Mouse (Mus musculus): ENCODE data around the gene Rhbdf1.

Rhbdf1 gene

DNA sequence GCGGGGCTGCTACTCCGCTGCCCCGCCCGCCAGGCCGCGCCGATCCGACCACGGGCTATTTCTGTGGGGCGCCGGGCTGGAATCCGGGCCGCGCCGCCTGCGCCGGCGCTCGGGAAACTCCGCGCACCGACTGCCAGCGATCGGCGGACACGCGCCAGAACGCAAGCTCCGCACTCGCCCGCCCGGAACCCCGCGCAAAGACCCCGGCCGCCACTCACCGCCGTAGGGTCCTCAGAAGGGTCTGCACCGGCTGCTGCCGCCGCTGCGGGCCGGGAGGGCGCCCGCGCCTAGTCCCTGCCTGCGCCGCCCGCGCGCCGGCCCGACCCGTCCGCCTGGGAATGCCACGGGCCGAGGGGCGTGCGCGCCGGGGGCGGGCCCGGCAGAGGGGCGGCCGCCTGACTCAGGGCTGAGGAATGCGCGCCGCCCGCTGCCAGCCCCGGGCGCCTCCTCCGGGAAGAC, at the start of gene Rhbdf1:
Rhbdf1 (minus strand) TSS at position 350 of the 459 bp plus-strand sequence.
- no peak for DNase-seq (ENCODE audit: low read depth)

- DNase-seq (ENCODE audit: low read depth), result no peak
Measured at GRCm38 (mm10) chr11:32271178-32271577, 49.1 kb upstream of the Rhbdf1 start.

- no peak for DNase-seq (ENCODE audit: low read depth)
Measured at GRCm38 (mm10) chr11:32268952-32269351, 46.9 kb upstream of the Rhbdf1 start.

GRCm38 (mm10) chr11:32267964-32268363, 45.9 kb upstream of the Rhbdf1 start:
- DNase-seq (ENCODE audit: low read depth), result no peak

GRCm38 (mm10) chr11:32267188-32267884, 45.2 kb upstream of the Rhbdf1 start, which contains the start of gene Nprl3:
Gene Nprl3 (minus strand): TSS chr11:32267707.
- DNase-seq (ENCODE audit: low read depth), result peak; percentile 82

GRCm38 (mm10) chr11:32266776-32267175, 44.7 kb upstream of the Rhbdf1 start:
- no peak for DNase-seq (ENCODE audit: low read depth)

DNA sequence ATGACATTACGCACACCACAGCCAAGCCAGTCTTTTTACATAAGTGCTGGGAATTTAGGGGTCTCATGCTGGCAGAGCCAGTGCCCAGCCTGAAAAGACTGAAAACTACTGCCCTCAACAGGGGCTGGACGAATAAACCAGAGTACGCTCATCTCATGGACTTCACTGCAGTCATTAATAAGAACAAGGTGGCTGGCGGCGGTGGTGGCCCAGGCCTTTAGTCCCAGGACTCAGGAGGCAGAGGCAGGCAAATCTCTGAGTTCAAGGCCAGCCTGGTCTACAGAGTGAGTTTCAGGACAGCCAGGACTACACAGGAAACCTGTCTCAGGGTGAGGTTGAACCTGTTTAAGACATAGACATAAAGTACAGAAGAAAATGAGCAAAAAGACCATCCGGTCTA, 44.1 kb upstream of the Rhbdf1 start:
- DNase-seq (ENCODE audit: low read depth), result no peak

DNA sequence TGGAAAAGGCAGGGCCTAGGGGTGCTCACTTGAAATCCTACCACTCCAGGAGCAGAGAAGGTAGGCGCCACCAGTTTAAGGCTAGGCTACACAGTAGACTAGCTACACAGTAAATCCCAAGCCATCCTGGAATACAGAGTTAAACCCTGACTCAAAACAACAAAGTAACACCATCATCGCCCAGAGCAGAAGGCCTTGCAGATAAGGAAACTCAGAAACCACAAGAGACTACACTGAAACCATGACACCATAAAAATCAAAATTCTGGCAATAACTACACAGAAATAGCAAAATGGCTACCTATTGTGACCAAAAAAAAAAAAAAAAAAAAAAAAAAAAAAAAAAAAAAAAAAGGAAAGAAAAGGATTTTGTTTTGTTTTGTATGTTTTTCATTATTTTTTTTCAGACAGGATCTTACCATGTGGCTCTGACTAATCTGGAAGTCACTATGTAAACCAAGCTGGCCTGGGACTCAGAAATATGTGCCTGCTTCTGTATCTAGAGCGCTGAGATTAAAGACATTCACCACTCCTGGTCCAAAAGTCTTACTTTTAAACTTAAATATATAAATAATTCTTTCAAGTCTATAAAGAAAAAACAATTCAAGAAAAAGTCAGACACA, 43.1 kb upstream of the Rhbdf1 start:
- no peak for DNase-seq (ENCODE audit: low read depth)

DNA sequence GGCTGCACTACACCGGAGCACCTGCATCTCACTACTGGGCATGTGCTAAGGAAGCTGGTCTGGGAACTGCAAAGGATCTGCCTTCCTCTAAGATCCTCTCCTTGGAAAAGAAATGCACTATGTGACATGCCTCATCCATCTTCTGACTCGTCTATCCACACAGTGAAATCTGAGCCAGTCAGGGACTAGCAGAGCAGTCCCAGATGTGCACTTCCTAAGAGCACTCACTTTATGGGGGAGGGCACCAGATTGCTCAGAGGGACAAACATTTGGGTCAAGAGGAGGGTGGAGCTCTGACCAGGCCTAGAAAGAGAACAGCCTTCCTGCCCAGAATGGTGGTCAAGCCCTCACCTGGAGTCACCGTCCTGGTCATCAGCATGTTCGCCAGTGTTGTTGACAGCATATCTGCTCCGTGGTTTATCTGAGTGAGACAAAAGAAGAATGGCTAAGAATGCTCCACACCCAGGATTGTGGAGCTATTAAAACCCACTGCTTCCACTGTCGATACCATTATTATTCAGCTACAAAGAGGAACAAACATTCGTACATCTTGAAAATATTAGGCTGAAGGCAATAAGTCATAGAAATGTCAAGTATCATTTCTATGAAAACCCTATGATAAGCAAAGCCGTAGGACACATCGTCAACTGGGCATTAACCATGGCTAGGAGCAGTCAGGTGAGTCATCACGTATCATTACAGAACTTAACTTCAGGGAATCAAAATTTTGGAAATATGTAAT, 40.7 kb upstream of the Rhbdf1 start:
- no peak for DNase-seq (ENCODE audit: low read depth)

DNA sequence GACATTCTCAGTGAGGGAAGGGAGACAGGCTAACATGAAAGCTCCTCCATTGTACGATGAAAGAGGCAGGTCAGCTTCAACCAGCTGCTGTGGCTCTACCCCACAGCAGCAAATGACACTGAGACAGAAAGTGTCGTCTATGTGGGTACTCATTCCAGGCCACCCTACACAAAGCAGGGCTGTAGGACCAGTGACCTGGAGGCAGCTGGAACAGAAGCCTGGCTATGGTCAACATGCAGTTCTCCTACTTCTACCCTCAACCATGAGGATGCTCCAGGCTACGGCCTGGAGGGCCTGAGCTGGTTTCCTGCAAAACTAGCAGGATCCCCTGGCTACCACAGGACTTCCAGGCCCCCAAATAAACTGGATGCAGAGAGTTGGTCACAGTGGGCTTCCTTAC, 34.5 kb upstream of the Rhbdf1 start:
- no peak for DNase-seq (ENCODE audit: low read depth)

DNA sequence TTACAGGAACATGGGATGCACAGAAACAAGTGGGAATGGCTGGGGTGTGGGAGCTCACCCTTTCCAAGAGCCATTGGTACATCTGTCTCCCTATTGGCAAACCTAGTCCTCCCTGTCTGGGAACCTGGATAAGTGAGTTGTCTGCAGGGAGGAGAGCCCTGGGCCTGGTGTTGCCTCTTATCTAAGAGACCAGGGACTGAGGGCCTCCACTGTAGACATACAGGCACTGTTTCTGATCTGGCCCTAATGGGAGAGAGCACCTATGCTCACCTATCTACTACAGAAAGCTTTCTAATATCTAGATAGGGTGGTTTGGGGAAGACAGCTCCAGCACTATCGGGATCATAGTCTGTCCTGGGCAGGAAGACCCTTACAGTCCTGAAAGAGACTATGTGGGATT, 34.0 kb upstream of the Rhbdf1 start:
- DNase-seq (ENCODE audit: low read depth), result no peak

GRCm38 (mm10) chr11:32253121-32253520, 31.0 kb upstream of the Rhbdf1 start:
- no peak for DNase-seq (ENCODE audit: low read depth)

GRCm38 (mm10) chr11:32250880-32251763, 29.0 kb upstream of the Rhbdf1 start:
- DNase-seq (ENCODE audit: low read depth), result no peak

DNA sequence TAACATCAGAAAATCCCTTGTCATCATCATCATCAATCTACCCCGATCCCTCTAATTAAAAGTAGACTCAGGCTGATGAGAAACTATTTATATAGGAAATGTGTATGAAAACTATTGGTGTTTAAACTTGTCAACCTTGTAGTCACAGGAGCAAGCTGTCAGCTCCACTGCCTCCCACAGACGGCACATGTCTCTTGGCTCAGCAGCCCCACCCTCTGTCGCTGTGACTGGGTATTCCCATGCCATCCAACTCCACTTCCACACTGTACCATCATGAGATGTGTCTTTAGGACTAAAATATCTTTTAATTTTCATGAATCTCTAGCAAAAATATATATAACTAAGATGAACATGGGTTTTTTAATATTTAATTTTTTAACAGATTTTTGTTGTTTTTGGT, 26.2 kb upstream of the Rhbdf1 start:
- no peak for DNase-seq (ENCODE audit: low read depth)

DNA sequence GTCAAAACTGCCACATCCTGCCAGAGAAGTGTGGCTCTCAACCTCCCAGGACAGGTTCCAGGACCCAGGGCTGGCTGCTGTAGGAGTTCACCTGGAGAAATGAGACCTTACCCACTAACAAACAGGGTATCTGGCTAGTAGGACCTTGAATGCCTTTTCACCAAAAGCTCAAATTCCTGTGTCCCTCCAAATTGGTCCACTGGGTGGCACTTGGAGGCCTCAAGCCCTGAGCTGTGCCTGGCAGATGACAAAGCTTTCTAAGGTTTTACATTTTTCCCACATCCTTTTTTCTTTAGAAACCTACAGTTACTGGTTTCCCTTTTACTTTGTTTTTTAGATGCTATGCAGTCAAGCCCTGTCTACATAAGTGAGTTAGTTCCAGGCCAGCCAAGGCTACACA, 25.0 kb upstream of the Rhbdf1 start:
- DNase-seq (ENCODE audit: low read depth), result no peak

GRCm38 (mm10) chr11:32245614-32246013, 23.5 kb upstream of the Rhbdf1 start:
- DNase-seq (ENCODE audit: low read depth), result no peak

- no peak for DNase-seq (ENCODE audit: low read depth)
Measured at GRCm38 (mm10) chr11:32244617-32245016, 22.5 kb upstream of the Rhbdf1 start.

- no peak for DNase-seq (ENCODE audit: low read depth)
Measured at GRCm38 (mm10) chr11:32244064-32244463, 22.0 kb upstream of the Rhbdf1 start.

DNA sequence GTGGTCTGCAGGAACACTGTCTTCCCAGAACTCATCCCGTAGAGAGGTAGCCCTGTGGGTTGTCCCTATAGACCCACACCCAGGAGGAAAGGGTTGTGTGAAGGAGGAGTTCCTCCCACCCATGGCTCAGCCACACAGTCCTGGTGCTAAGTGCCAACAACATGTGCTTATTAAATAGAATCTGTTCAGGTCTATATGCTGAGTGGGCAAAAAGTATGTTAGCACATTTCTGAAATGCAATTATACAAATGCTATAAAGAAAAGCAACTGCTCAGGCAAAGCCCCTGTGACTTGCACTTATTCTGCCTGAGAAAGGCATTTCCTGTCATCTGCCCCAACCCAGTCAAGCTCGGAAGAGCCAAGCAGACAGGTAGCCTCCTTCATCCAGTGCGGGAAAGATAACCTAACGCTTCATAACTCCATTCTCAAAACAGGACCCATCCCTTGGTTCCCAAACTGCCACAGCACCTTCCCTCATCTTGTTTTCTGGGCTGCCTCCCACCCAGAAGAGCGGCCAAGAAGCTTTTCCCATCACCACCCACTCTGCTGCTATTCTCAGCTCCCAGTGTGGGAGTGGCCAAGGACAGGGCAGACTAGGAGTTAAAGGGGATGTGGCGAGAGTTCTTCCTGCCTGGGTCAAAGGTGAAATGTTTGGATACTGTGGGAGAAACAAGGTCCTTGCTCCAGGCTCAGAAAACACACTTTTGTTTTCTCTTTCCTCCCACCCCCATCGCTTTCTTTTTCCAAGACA, 21.3 kb upstream of the Rhbdf1 start:
- no peak for DNase-seq (ENCODE audit: low read depth)

GRCm38 (mm10) chr11:32242209-32242608, 20.1 kb upstream of the Rhbdf1 start:
- DNase-seq (ENCODE audit: low read depth), result no peak

GRCm38 (mm10) chr11:32241391-32241790, 19.3 kb upstream of the Rhbdf1 start:
- DNase-seq (ENCODE audit: low read depth), result no peak

Measured in fibroblast of lung, adult 2 months (primary cell).